Mouse (Mus musculus): Measurements from ENCODE around the gene Dnmt3b. TPM values are rescaled to one million over a fixed set of nuclear protein-coding genes. Genes with fewer than 3 reads are reported as not detected.
"Not testable (repeated sequence)": the region's sequence is repeated elsewhere in the genome, so short reads cannot be mapped to it uniquely, and the experiment has no call there.

The Dnmt3b gene
- polyA plus RNA-seq, 1 experiment = 0.98 TPM

- Histone ChIP-seq H3K4me3 (ENCODE audit: low read depth, low read length) (no peak overlapping the region), H3K4me1 (ENCODE audit: control insufficient read depth, insufficient read depth, insufficient read length, low read length) (peaks cover 3% of the 10 kb centered on the region; the same call in 1 of the 2 replicates), H3K27ac (ENCODE audit: insufficient read depth, low read depth, low read length) (no peak overlapping the region), H3K27me3 (ENCODE audit: control insufficient read depth, insufficient read depth, low read length) (no peaks in the 10 kb centered on the region), H3K36me3 (ENCODE audit: control insufficient read depth, insufficient read depth, low read length) (peaks cover 2% of the 10 kb centered on the region; the same call in 1 of the 2 replicates)
- WGBS = 57% methylated on average over 3 of the region's 3 CpGs
- no peak for TF ChIP-seq CTCF (IDR thresholded peaks at IDR 0.05; ENCODE audit: extremely low read depth, insufficient read length, insufficient replicate concordance, low read depth, low read length)
- no peak for TF ChIP-seq POLR2A (IDR thresholded peaks at IDR 0.05; ENCODE audit: low read depth, low read length)
These were observed 11.4 kb downstream of the Dnmt3b start for GRCm38 (mm10) chr2:153660616-153661015.

- Histone ChIP-seq H3K27ac (ENCODE audit: insufficient read depth, low read depth, low read length) (no peak overlapping the region), H3K36me3 (ENCODE audit: control insufficient read depth, insufficient read depth, low read length) (peaks cover 3% of the 10 kb centered on the region; the same call in 1 of the 2 replicates), H3K4me3 (ENCODE audit: low read depth, low read length) (no peak overlapping the region), H3K4me1 (ENCODE audit: control insufficient read depth, insufficient read depth, insufficient read length, low read length) (no peaks in the 10 kb centered on the region), H3K27me3 (ENCODE audit: control insufficient read depth, insufficient read depth, low read length) (no peaks in the 10 kb centered on the region)
- 76% methylated on average over 7 of the region's 7 CpGs for WGBS
- TF ChIP-seq CTCF (IDR thresholded peaks at IDR 0.05; ENCODE audit: extremely low read depth, insufficient read length, insufficient replicate concordance, low read depth, low read length) (no peak), POLR2A (IDR thresholded peaks at IDR 0.05; ENCODE audit: low read depth, low read length) (no peak)
These were observed 16.2 kb downstream of the Dnmt3b start for GRCm38 (mm10) chr2:153665401-153665800.

DNA sequence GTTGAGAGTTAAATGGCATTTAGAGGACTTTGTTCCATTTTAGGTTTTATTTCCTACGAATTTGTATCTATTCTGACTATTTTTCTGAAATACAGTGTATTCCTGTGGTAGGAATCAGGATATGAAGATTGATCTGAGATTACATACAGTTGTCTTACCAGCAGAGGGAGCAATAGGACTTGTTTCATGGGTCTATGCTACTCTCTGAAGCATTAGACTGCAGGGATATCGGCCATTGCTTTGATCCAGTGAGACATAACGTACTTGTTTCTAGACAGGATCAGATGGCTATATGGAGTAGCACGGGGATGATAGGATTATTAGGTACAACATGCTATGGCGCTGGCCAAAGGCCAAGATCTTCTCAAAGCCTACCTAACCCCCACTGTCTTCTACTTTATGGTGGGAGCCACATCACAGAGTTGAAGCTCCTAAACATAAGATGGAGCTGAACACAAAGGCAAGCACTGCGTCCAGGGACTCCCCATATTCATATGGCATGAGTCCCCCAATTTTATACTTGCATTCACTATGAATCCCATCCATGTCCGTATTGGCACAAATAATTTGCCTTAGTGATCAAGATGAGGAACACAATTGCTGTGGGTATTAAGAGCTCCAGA, 19.6 kb downstream of the Dnmt3b start:
- Histone ChIP-seq H3K27me3 (ENCODE audit: control insufficient read depth, insufficient read depth, low read length) (no peaks in the 10 kb centered on the region), H3K36me3 (ENCODE audit: control insufficient read depth, insufficient read depth, low read length) (peaks cover 3% of the 10 kb centered on the region; the same call in 1 of the 2 replicates), H3K4me3 (ENCODE audit: low read depth, low read length) (no peak overlapping the region), H3K27ac (ENCODE audit: insufficient read depth, low read depth, low read length) (no peak overlapping the region), H3K4me1 (ENCODE audit: control insufficient read depth, insufficient read depth, insufficient read length, low read length) (no peaks in the 10 kb centered on the region)
- TF ChIP-seq POLR2A (IDR thresholded peaks at IDR 0.05; ENCODE audit: low read depth, low read length) = no peak
- no peak for TF ChIP-seq CTCF (IDR thresholded peaks at IDR 0.05; ENCODE audit: extremely low read depth, insufficient read length, insufficient replicate concordance, low read depth, low read length)
- WGBS = 52% methylated on average over 7 of the region's 7 CpGs

- no peaks in the 10 kb centered on the region for H3K4me1 ChIP-seq (ENCODE audit: control insufficient read depth, insufficient read depth, insufficient read length, low read length)
- 44% methylated on average over 5 of the region's 5 CpGs for WGBS
- H3K4me3 ChIP-seq (ENCODE audit: low read depth, low read length) = no peak overlapping the region
- H3K36me3 ChIP-seq (ENCODE audit: control insufficient read depth, insufficient read depth, low read length) = peaks cover 3% of the 10 kb centered on the region; the same call in 1 of the 2 replicates
- no peak overlapping the region for H3K27ac ChIP-seq (ENCODE audit: insufficient read depth, low read depth, low read length)
- no peaks in the 10 kb centered on the region for H3K27me3 ChIP-seq (ENCODE audit: control insufficient read depth, insufficient read depth, low read length)
- TF ChIP-seq CTCF (IDR thresholded peaks at IDR 0.05; ENCODE audit: extremely low read depth, insufficient read length, insufficient replicate concordance, low read depth, low read length) (no peak), POLR2A (IDR thresholded peaks at IDR 0.05; ENCODE audit: low read depth, low read length) (no peak)
These were observed 20.9 kb downstream of the Dnmt3b start for GRCm38 (mm10) chr2:153670111-153670510.

DNA sequence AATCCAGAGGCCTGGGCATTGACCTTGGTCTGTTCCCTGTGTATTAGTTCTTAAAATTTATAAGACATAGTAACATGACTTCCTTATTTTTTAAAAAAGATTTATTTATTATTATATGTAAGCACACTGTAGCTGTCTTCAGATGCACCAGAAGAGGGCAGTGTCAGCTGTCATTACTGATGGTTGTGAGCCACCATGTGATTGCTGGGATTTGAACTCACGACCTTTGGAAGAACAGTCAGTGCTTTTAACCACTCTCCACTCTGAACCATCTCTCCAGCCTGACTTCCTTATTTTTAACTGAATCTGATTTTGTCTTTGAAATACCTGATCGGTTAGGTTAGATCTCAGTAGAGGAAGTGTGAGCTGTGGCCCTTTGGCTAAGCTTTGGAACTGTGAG, 23.4 kb downstream of the Dnmt3b start:
- Histone ChIP-seq H3K27ac (ENCODE audit: insufficient read depth, low read depth, low read length) (no peak overlapping the region), H3K36me3 (ENCODE audit: control insufficient read depth, insufficient read depth, low read length) (no peaks in the 10 kb centered on the region), H3K27me3 (ENCODE audit: control insufficient read depth, insufficient read depth, low read length) (no peaks in the 10 kb centered on the region), H3K4me3 (ENCODE audit: low read depth, low read length) (no peak overlapping the region), H3K4me1 (ENCODE audit: control insufficient read depth, insufficient read depth, insufficient read length, low read length) (peaks cover 3% of the 10 kb centered on the region; the same call in 1 of the 2 replicates)
- WGBS = 90% methylated on average over 2 of the region's 2 CpGs
- TF ChIP-seq CTCF (IDR thresholded peaks at IDR 0.05; ENCODE audit: extremely low read depth, insufficient read length, insufficient replicate concordance, low read depth, low read length) (no peak), POLR2A (IDR thresholded peaks at IDR 0.05; ENCODE audit: low read depth, low read length) (no peak)

- H3K4me1 ChIP-seq (ENCODE audit: control insufficient read depth, insufficient read depth, insufficient read length, low read length); H3K36me3 ChIP-seq (ENCODE audit: control insufficient read depth, insufficient read depth, low read length); H3K27ac ChIP-seq (ENCODE audit: insufficient read depth, low read depth, low read length); H3K4me3 ChIP-seq (ENCODE audit: low read depth, low read length); H3K27me3 ChIP-seq (ENCODE audit: control insufficient read depth, insufficient read depth, low read length): not testable (repeated sequence)
- 78% methylated on average over 1 of the region's 1 CpGs for WGBS
These were observed 26.1 kb downstream of the Dnmt3b start for GRCm38 (mm10) chr2:153675364-153675763.

GRCm38 (mm10) chr2:153676944-153677343, 27.7 kb downstream of the Dnmt3b start:
- Histone ChIP-seq H3K4me3 (ENCODE audit: low read depth, low read length) (no peak overlapping the region), H3K27ac (ENCODE audit: insufficient read depth, low read depth, low read length) (no peak overlapping the region), H3K27me3 (ENCODE audit: control insufficient read depth, insufficient read depth, low read length) (no peaks in the 10 kb centered on the region), H3K4me1 (ENCODE audit: control insufficient read depth, insufficient read depth, insufficient read length, low read length) (peaks cover 7% of the 10 kb centered on the region; the same call in 1 of the 2 replicates), H3K36me3 (ENCODE audit: control insufficient read depth, insufficient read depth, low read length) (no peaks in the 10 kb centered on the region)
- 88% methylated on average over 6 of the region's 6 CpGs for WGBS
- no peak for TF ChIP-seq POLR2A (IDR thresholded peaks at IDR 0.05; ENCODE audit: low read depth, low read length)

All from small intestine, adult 2 months (tissue).